Mouse (Mus musculus) layer of hippocampus, postnatal 36 days (tissue): Measurements from ENCODE around the gene Cfap299. TPM values are rescaled to one million over a fixed set of nuclear protein-coding genes. Genes with fewer than 3 reads are reported as not detected.

ENCODE experiments used
- DNase-seq, 2 experiments: peaks; one replicate each; pipeline ENCODE4 v3.0.0; 2022
- total RNA-seq, 2 experiments: library from RNA; stranded (reverse); gene quantifications; 2 replicates each; pipeline ENCODE4 v1.2.3; 2021

Cfap299 gene
- total RNA-seq, 2 experiments from 2014 or later = 0.70 TPM; not detected in 1

DNA sequence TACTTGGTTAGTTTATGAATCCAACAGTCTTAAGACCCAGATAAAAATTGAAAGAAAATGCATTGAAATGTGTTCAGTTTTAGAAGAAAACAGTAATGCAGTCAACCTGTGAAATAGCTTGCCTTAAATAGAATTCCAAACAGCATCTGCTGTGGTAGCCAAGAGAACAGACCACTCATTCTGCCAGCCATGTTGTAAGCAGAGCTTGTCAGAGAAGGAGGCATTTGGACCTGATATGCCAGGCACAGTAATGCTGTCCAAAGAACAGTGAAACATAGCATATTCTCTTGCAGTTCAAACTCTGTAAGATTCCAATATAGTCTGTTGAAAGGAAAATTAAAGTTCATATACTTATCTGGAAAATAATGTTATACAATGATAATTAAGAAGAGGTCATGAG is 321.2 kb downstream of the Cfap299 start:
- DNase-seq = no peak

DNA sequence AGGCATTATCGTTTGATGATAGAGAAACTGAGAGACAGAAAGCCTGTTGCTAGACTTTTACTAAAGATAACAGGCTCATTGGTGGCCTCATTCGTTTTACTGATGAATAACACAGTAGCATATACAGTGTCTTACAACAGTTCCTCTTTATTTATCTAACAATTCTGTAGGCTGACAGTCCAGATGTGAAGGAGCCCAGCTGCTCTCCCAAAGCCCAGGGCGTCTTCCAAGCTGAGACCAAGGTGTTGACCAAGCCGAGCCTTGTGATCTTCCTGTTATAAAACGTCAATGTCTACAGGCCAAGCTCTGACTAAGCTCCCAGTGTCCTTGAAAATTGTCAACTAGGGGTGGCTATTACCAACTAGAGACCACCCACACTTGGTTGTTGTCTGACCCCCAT is 321.9 kb downstream of the Cfap299 start:
- no peak for DNase-seq

DNA sequence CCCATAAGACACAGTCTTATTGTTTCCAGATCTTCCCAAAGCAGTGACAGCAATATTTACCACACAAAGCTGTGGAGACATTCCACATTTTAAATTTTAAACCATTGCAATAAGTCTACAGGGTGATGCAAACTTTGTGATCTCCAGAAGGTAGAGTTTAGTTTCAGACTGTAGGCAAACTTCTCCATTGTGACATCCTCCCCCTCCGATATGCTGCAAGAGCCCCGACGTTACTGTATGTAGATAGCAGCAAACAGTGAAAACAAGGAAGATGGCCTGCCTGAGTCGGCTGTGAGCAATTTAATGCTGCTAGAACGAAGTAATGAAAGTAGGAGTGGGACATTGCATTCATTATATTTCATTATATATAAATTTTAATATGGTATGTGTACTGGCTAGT is 359.1 kb downstream of the Cfap299 start:
- DNase-seq = no peak

DNA sequence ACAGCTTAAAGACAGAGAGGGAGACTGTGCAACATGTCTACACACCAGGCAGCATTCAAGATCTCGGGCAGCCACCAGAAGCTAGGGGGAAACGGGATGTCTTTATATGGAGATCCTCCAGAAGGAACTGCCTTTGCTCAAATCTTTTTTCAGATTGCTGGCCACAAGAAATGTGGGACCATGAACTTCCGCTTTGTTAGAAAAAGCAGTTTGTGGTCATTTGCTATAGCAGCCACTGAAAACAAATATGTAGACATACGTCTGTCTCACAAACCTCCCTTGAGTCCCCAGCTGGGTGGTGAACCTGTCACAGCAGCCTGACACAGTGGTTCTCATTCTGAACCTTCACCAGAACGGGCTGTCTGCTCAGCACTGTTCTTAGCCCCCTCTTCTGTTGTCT is 363.0 kb downstream of the Cfap299 start:
- DNase-seq = no peak

DNA sequence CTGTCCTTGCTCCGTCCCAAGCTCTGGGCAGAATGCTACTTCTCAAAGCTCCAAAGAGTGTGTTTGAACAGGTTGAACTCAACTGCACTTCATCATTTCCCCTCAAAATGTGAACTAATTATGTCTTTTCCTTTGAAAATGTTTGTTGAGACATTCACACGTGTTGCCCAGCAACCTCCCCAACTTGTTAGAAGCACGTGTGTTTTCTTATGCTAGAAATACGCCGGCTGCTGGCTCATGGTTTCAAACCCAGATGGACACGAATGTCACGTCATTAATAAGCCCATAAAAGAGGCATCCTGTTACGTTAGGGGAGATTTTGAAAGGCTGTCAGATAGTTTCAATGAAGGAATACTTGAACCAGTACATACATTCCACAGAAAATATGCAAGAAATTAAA is 367.2 kb downstream of the Cfap299 start:
- no peak for DNase-seq

DNA sequence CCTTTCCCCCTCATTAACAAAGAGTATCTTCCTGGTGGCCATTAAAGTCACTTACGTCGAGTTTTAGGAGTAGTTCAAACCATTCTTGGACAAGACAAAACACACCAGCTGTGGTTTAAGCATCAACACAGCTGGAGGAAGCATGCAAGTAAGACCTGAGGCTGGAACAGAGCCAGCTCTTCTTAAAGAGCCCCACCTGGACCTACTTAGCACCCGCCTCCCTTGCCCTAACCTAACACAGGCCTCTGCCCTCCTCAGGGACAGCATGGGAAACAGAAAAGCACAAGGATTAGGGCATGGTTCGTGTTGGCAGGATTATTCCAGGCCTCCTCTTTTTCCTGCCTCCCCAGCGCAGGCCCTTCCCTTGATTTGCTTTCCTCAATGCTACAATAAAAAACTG is 374.9 kb downstream of the Cfap299 start:
- no peak for DNase-seq

DNA sequence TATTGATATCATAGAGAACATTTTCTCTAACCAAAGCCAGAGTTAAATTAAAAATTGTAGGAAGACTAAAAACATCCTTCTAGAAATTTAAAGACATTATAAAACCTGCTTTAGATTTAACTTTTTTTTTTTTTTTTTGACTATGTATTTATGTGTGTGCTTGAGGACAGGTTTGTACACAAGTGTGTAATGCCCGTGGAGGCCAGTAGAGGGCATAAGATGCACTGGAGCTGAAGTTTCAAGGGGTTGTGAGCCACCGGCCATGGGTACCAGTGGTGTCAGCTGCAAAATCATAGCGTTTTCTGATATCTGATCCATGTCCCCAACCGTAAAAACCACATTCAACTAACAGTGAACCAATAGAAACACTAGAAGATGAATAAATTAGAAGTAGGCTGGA is 377.5 kb downstream of the Cfap299 start:
- no peak for DNase-seq

DNA sequence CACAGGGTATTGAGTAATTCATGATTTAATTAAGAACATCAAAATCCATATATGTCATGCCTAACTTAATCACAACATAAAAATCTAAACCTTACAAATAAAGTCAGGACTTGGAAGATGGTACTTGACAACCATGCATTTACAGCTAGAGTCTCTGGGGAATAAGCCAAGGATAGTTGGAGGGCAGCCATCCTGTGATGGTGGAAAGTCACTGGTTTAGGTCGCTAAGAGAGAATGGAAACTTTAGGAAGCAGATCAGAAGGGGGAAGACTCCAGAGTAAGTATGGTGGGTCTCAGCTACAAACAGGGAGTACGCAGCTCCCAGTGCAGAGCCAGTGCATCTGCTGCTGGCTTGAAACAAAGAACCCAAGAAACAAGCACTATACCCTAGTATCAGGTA is 386.3 kb downstream of the Cfap299 start:
- DNase-seq = no peak

DNA sequence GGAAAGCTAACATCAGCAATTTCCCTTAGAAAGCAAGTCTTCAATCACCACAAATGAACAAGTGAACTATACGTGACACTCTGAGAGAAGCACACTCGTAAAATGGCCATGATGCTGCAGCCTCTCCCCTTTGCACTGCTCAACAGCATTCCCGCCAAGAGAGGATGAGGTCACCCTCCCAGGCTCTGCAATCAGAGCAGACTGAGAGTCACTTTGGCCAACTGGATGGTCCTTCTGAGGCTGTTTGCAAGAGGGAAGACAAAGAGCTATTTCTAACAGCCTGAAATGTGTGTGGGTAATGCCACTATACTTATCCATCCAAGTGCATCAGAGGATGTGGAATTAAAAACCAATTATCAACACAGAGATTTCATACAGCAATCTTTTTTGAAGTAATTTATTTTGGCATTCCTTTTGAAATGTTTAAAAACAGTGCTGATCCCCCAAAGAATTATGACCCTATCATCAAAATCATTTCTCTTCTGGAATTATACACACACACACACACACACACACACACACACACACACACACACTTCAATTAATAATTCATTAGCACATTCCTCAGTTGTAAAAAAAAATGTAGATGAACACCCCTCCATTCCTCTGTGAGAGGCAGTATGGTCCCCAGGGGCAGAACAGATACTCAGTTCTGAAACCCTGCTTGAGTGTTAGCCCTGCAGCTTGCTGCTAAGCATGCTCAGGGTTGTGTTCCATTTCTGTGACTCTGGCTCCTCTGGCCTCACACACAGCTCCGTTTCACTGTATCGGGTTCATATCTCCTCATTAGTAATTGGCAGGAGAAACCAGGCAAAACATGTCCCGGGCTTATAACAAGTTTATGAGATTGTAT is 403.3 kb downstream of the Cfap299 start:
- DNase-seq = no peak

DNA sequence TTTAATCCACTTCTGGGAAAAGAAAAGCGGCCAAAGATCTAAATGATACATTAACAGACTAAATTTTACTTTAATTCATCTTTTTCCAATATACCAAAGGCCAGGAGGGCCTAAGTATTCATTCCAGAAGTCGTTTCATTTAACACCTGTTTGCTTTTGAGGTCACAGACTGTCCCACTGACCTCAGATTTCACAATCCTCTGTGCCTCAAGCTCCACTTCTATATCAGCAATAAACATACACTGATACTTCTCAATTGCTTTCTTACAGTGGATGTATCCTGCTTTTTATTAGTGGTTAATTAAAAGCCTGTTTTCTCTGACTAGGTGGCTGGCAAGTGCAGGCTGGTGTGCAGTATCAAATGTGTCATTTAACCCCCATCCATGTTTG is 403.9 kb downstream of the Cfap299 start:
- DNase-seq = no peak

DNA sequence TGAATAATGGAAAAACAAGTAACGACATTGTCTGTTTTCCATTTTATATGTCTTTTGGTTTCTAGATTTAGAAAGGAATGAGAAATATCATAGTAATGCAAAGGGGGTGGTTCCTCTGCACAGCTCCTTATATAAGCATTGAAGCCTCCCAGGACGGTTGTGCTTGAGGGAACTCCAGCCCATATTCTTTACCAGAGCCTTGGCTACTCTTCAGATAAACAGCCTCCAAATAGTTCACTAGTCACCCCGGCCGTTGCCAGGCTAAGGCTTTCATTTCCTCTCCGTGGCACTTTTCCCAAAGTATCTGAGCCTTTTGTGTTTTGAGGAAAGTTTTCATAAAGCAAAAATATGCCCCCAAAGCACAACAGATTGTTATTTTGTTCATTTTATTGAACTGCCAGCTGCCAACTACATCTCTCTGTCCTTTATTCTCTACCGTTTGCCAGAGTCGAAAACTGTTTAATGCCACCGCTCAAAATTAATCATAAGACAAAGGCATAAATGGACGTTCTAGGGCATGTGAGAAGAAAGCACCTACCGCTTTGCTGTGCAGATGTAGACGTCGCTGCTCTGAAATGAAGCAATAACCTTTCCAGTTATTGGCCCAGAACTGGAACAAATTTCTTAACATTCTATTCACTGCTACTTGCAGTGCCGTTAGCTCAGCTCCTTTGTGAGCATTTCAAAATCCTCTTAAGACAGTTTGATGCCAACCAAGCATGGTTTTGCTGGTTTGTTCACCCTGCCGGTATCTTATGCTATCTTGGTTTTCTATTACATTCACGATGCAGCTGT is 433.0 kb downstream of the Cfap299 start:
- peak in 1 of 2 experiments; percentile 3 for DNase-seq

DNA sequence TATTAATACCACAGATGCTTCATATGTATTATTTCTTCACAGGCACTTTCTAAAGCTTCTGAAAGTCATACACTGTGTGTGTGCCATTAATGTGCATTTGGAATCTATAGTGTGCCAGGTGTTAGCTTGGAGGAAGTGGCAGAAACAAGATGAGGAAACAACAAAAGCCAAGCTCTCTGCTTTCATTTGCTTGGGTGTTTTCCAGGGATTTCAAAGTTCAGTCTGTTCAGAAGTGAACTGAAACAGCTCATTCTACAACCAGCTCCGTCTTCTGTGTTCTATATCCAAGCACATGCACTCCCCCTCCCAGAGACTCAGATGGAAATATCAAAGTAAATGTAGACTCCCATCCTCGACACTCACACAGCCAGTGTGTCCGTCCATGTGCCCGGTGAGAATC is 449.5 kb downstream of the Cfap299 start:
- no peak for DNase-seq

DNA sequence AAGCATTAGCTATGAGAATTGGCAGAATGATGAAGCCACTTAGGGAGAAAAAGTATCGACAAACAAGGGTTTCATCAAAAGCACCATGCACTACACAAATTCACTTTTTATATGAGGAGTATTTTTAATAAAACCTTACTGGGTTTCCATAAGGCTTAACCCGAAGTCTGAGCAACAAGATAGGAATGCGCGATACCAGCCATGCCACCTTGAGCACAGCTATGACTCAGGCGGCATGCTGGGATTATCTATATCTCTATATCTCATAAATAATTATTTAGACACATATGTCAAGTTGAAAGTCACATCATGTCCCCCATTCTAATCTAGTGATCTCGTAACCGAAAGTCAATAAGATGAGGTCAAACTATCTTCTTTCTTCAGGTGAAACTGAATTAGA is 453.0 kb downstream of the Cfap299 start:
- no peak for DNase-seq

DNA sequence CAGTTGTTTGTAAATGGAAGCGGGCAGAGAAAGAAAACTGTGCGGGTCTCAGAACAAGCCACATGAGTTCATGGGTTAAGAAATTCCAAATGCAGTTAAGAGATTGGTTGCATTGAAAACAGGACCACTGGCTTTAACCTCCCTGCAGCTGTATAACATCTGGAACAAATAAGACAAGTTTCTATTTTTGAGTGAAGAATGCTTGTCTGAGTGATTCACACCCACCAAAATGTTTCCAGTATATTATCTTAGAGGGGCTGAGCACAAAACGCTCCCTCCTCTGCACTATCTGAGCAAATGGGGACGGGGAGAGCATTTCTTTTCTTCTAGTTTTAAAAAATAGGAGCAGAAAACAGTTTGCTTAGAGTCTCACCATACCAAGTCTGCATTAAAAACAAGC is 458.6 kb downstream of the Cfap299 start:
- DNase-seq = no peak

DNA sequence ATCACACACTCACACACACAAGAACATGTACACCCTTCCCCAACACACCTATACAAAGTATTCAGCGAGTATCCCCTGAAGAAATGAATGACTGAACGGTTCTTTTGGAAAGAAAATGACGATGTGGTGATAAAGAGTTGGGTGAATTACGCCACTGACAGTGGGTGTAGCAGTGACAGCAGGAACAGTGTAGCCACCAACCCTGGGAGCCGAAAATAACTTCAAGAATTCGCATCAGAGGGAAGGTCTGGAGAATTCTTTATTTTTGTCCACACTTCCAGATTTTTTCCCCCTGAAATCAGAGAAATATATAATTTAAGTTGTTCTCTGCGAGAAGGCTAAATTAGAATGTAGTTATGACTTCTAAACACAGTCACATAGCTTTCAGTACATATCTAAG is 459.5 kb downstream of the Cfap299 start:
- DNase-seq = no peak

DNA sequence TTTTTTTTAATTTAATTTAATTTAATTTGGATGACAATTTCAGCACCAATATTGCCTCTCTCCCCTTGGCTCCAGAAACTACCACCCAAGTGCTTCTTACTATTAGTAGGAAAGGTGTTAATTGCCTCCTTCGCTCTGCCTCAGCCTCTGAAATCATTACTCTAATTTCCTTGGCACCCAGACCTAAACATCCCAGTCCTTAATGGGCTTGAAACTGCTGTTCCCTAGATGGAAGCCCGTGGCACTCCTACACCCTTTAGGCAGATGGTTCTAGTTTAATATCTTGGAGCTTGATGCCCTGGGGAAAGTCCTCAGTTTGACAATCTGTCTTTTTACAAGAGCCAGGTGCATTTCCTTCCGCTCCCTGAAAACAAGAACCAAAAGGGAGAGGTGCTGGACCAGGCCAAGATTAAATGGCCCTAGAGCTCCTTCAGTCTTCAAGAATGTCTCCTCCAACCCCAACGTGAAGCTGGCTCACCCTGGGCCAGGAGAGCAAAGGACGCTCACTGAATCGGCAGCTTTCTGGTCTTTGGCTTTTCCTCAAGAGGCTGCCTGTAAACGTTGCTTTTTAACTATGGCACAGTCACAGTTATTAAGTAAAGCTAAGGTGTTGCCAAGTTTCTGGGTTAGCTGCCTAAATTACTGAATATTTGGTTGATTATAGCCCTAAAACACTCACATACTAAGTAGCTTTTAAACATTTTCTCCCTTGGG is 461.9 kb downstream of the Cfap299 start:
- no peak for DNase-seq

DNA sequence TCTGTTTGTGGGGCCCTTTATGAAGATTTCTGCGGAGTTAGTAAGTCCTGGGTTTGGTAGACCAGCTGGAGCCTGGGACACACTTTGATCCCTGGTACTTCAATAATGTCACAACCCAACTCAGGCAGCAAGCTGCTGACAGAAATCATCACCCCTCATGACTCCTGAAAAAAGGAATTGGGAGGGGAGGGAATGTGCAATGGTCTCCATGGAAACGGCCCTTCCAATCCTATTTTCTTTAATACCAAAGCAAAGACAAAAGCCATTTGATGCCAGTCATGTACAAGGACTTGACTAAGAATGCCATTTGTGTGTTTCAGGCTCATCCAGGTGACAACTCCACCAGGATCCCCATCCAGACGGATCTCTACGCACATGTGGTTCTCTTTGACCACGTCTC is 472.4 kb downstream of the Cfap299 start:
- DNase-seq = no peak

DNA sequence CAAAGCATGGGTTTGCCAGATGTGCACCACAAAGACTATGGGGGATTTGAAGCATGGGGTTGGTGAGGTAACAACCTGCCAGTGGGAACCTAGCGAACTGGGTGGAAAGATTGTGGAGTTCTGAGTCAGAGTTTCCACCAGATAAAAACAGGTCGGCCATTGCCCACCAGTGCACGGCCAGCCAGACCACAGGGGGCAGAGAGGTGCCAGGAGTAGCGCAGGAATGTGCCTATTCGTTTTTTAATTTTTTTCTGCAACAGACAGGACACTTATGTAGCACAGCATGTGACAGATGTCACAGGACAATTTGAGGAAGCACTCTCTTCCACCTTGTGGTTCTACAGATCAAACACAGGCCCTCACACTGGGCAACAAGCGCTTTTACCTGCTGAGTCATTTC is 475.7 kb downstream of the Cfap299 start:
- DNase-seq = no peak

DNA sequence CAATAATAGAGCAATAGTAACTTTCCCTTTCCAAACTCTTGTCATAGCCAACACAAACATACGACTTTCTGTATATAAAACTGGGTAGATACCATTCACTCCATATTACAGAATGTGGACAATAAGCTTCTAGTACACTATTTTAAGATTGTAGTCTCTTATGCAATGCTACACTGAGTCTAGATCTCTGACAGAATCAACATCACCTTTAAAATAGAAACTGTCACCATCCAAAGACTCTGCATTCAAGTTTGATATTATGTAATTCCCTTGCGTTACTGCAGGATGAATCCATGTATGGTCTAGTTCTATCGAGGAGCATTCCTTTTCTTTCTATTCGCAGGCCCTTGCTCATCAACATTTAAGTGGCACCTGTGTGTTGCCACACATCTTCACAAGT is 477.4 kb downstream of the Cfap299 start:
- no peak for DNase-seq

DNA sequence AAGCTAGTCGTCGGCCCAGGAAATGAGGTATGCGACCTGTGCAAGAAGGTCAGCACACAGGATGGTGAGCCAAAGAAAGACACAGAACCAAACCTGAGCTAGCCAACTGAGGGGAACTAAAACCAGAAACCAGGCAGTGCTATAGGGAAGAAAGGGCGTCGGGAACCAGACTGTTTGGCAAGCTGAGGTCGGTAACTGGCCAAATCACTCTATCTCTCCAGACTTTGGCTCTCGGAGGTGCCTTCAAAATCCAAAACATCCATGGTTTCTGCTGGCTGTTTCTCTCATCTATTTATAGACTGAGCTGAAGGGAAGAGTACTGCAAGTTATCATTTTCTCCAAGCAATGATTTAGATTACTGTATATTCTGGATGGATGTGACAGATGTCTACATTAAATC is 477.9 kb downstream of the Cfap299 start:
- DNase-seq = no peak

DNA sequence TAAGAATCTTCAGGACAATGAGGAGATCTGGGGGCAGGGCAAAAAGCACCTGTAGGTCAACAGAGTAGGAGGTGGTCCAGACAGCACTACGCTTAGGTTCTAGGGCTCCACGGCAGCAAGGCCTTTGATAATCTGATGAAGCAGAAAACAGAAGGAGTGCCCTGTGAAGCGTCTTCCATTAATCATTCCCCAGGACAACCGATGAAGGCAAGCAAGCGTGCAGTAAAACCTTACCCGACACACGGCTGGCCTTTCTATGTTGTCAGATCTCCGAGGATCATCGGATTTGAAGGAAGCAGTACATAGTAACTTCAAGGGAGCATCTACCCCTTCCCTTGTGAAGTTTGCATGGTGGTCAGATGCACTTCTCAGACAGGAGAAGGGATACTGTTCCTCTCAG is 478.8 kb downstream of the Cfap299 start:
- no peak for DNase-seq

DNA sequence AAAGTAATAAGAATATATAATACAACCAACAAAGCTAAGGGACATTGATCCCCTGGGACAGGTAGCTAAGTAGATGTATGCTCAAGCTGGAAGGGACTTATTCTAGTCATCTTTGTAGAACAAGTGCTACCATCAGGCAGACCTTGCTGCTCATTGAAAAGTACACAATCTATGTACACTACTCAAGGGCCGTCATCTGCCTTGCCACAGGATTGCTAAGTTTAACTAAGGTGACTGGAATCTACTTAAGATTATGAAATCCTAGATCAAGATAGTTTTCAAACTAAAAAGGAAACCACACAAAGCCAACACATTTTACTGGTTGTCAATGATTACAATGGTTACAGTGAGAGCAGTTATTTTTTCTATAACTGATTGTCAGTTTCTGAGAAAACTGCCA is 483.3 kb downstream of the Cfap299 start:
- no peak for DNase-seq

DNA sequence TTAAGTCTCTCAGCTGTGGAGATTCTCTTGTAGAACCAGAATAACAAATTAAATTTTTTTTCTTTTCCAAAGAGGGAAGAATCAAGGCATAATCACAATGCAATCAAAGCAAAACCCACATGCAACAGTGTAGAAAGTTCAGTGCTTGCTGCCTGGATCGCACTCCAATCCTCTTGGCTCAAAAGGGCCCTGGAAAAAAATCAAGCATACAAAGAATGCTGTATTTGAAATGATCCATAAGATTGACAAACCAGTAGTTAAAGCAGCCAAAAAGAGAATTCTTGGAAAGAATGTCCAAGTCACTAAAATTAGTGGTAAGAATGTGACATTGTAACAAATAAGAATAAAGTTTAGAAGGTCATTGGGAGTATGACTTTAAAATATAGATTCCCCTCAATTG is 486.2 kb downstream of the Cfap299 start:
- DNase-seq = no peak
